Mouse (Mus musculus) ES-E14 (cell line): ENCODE measurements around the gene Trim3. TPM values are rescaled to one million over a fixed set of nuclear protein-coding genes. Genes with fewer than 3 reads are reported as not detected.

Experiments
- DNase-seq: peaks from one replicate; pipeline ENCODE4 v3.0.0-alpha.2; 2013; ENCODE audit warnings: low read depth, low spot score
- H3K27ac ChIP-seq: 2 replicates; pipeline ENCODE4 v1.5.1; 2012; ENCODE audit warnings: low read depth, mild to moderate bottlenecking, low read length, moderate library complexity, mixed read lengths; ENCODE audit not compliant: poor library complexity, insufficient read depth, severe bottlenecking
- H3K36me3 ChIP-seq: 2 replicates; pipeline ENCODE4 v1.6.1; 2012; ENCODE audit warnings: mild to moderate bottlenecking, low read length, moderate library complexity, mixed read lengths; ENCODE audit not compliant: control insufficient read depth, poor library complexity, insufficient read depth, severe bottlenecking
- H3K4me1 ChIP-seq, 2 experiments: fragments of 150-350 bp in 1 of 2; sonication (generic) in 1 of 2; 2 replicates each; pipeline ENCODE4 v1.6.1; 2012; ENCODE audit warnings: low read length in 2 of 2, mild to moderate bottlenecking in 1 of 2, mixed read lengths in 1 of 2; ENCODE audit not compliant: control insufficient read depth in 2 of 2, insufficient read depth in 2 of 2, poor library complexity in 1 of 2
- H3K4me3 ChIP-seq, 2 experiments: fragments of 150-350 bp in 1 of 2; sonication (generic) in 1 of 2; 2 replicates each; pipeline ENCODE4 v1.5.1; 2012; ENCODE audit warnings: low read length in 2 of 2, low read depth in 1 of 2, mild to moderate bottlenecking in 1 of 2, mixed read lengths in 1 of 2; ENCODE audit not compliant: insufficient read depth in 1 of 2, poor library complexity in 1 of 2, severe bottlenecking in 1 of 2
- H3K9ac ChIP-seq: 2 replicates; pipeline ENCODE4 v1.6.1; 2012; ENCODE audit warnings: low read depth, mild to moderate bottlenecking, low read length, mixed read lengths; ENCODE audit not compliant: poor library complexity, insufficient read depth, severe bottlenecking
- H3K9me3 ChIP-seq: fragments of 150-350 bp; sonication (generic); 2 replicates; pipeline ENCODE4 v1.6.1; 2012; ENCODE audit warnings: low read depth, mild to moderate bottlenecking, low read length; ENCODE audit not compliant: control insufficient read depth, insufficient read depth
- CHD2 ChIP-seq: IDR thresholded peaks from 2 replicates; pipeline ENCODE4 v1.6.1; 2014; ENCODE audit warnings: mild to moderate bottlenecking, low read depth, low read length, inconsistent platforms
- HCFC1 ChIP-seq: IDR thresholded peaks from 2 replicates; pipeline ENCODE4 v1.6.1; 2012; ENCODE audit warnings: low read length, inconsistent platforms, borderline replicate concordance; ENCODE audit not compliant: insufficient read depth
- MAFK ChIP-seq: IDR thresholded peaks from 2 replicates; pipeline ENCODE4 v1.6.1; 2014; ENCODE audit warnings: mild to moderate bottlenecking, low read depth, low read length, inconsistent platforms; ENCODE audit not compliant: insufficient read depth
- ZC3H11A ChIP-seq: IDR thresholded peaks from 2 replicates; pipeline ENCODE4 v1.6.1; 2012; ENCODE audit warnings: low read depth, mild to moderate bottlenecking, inconsistent platforms, low read length, borderline replicate concordance
- ZNF384 ChIP-seq: IDR thresholded peaks from 2 replicates; pipeline ENCODE4 v1.6.1; 2012; ENCODE audit warnings: low read depth, low read length, inconsistent platforms
- in situ Hi-C, 2 experiments: fragments of 600-800 bp; cut with MboI; formaldehyde crosslinking; loops; one replicate each; pipeline ENCODE4 v1.15.1; 2025; ENCODE audit warnings: low sequenced_read_pairs in 2 of 2, inconsistent platforms in 1 of 2; ENCODE audit not compliant: unreplicated experiment in 2 of 2
- total RNA-seq: library from RNA; depleted of rRNA; stranded (reverse); fragments of 300-350 nt; gene quantifications from 2 replicates; pipeline ENCODE4 v1.2.3, GENCODE M21; 2012

Gene Trim3
- total RNA-seq, 1 experiment, result 28.5 TPM

GRCm38 (mm10) chr7:105563367-105563766 is 70.0 kb downstream of the Trim3 start:
- peaks cover 0 to 2% of the 10 kb centered on the region in 2 experiments; a peak in 1 of 4 replicates for H3K4me1 ChIP-seq
- H3K36me3 ChIP-seq, result no peaks in the 10 kb centered on the region
- no peak overlapping the region for H3K4me3 ChIP-seq
- no peak for DNase-seq
- in situ Hi-C loops, result no loop called here
- no peak overlapping the region for H3K27ac ChIP-seq
- H3K9ac ChIP-seq, result no peak overlapping the region
- no peaks in the 10 kb centered on the region for H3K9me3 ChIP-seq
- TF ChIP-seq HCFC1 (no peak), ZC3H11A (no peak), CHD2 (no peak), ZNF384 (no peak), MAFK (no peak)

GRCm38 (mm10) chr7:105562317-105562716 is 71.1 kb downstream of the Trim3 start:
- no peak for TF ChIP-seq CHD2
- no peak for TF ChIP-seq MAFK
- TF ChIP-seq ZNF384, result no peak
- TF ChIP-seq HCFC1, result no peak
- no peak for TF ChIP-seq ZC3H11A

GRCm38 (mm10) chr7:105559016-105559415 is 74.4 kb downstream of the Trim3 start:
- TF ChIP-seq MAFK (no peak), HCFC1 (no peak), CHD2 (no peak), ZNF384 (no peak), ZC3H11A (no peak)
- no peak overlapping the region for H3K9ac ChIP-seq
- no peak overlapping the region for H3K27ac ChIP-seq
- no peaks in the 10 kb centered on the region for H3K4me1 ChIP-seq
- no peaks in the 10 kb centered on the region for H3K9me3 ChIP-seq
- DNase-seq, result no peak
- no peaks in the 10 kb centered on the region; the same call in 1 of the 2 replicates for H3K36me3 ChIP-seq
- H3K4me3 ChIP-seq, result no peak overlapping the region
- in situ Hi-C loops, result no loop called here

More at GRCm38 (mm10) chr7:105562317-105562716, 71.1 kb downstream of the Trim3 start:
- Histone ChIP-seq H3K36me3 (no peaks in the 10 kb centered on the region; the same call in 1 of the 2 replicates), H3K4me3 (no peak overlapping the region), H3K9me3 (no peaks in the 10 kb centered on the region), H3K9ac (no peak overlapping the region), H3K4me1 (no peaks in the 10 kb centered on the region), H3K27ac (no peak overlapping the region)
- no peak for DNase-seq
- in situ Hi-C loops, result no loop called here

- no peak overlapping the region for H3K4me3 ChIP-seq
- H3K36me3 ChIP-seq, result no peaks in the 10 kb centered on the region; the same call in 1 of the 2 replicates
- H3K4me1 ChIP-seq, result 0 out of 4 replicates have a peak, but pooled peaks cover 0 to 4% of the 10 kb centered on the region in 2 experiments
- H3K9me3 ChIP-seq, result no peaks in the 10 kb centered on the region
- H3K9ac ChIP-seq, result no peak overlapping the region
- in situ Hi-C loops, result no loop called here
- no peak overlapping the region for H3K27ac ChIP-seq
- TF ChIP-seq MAFK (no peak), HCFC1 (no peak), ZNF384 (no peak), ZC3H11A (no peak), CHD2 (no peak)
- DNase-seq, result no peak
Observed at GRCm38 (mm10) chr7:105557671-105558070, 75.7 kb downstream of the Trim3 start.

GRCm38 (mm10) chr7:105556406-105556805 is 77.0 kb downstream of the Trim3 start:
- DNase-seq, result no peak
- Histone ChIP-seq H3K4me1 (0 out of 4 replicates have a peak, but pooled peaks cover 0 to 4% of the 10 kb centered on the region in 2 experiments), H3K27ac (no peak overlapping the region), H3K36me3 (no peaks in the 10 kb centered on the region; the same call in 1 of the 2 replicates), H3K9ac (no peak overlapping the region), H3K9me3 (no peaks in the 10 kb centered on the region), H3K4me3 (no peak overlapping the region)
- TF ChIP-seq HCFC1 (no peak), CHD2 (no peak)
- in situ Hi-C loops, result no loop called here
